19 mouse cellular contexts compared by ENCODE assay signal in genomic region chr8:123866971-123867370, GRCm38 (mm10). TPM values are rescaled to one million over a fixed set of nuclear protein-coding genes. Genes with fewer than 3 reads are reported as not detected.
DNase-seq lines count a peak whose midpoint lies in the region; ATAC-seq and TF ChIP-seq lines count a peak whose summit lies in the region.
"Had no signal": no experiment of that assay in that cellular context is flagged by ENCODE, and none has a peak within 500 bp of the region (broad histone marks: within the 10 kb centered on the region; RNA-seq: fewer than 3 reads in every experiment).

No protein-coding gene starts in this region.

- H3K9ac ChIP-seq in forebrain, postnatal 0 days: no peak overlapping the region
- H3K9ac ChIP-seq in midbrain, embryonic 16.5 days (ENCODE audit: low read depth, low read length): no peak overlapping the region
- H3K9ac ChIP-seq in midbrain, embryonic 11.5 days (ENCODE audit: low read length): no peak overlapping the region
- H3K9ac ChIP-seq: hindbrain, embryonic 15.5 days; liver, embryonic 12.5 days had no signal

- no peak overlapping the region for H3K4me3 ChIP-seq in forebrain, postnatal 0 days (ENCODE audit: low read depth, low read length)
- H3K4me3 ChIP-seq in forebrain, embryonic 10.5 days: no peak overlapping the region
- H3K4me3 ChIP-seq in midbrain, embryonic 16.5 days (ENCODE audit: low read depth, low read length): no peak overlapping the region
- no peak overlapping the region for H3K4me3 ChIP-seq in midbrain, embryonic 11.5 days (ENCODE audit: low read depth, low read length)
- H3K4me3 ChIP-seq: hindbrain, embryonic 15.5 days; liver, embryonic 12.5 days had no signal

- ATAC-seq in forebrain, postnatal 0 days: peak; percentile 66
- ATAC-seq in midbrain, embryonic 16.5 days: 0 out of 2 replicates have a peak, but pooled peaks have one; percentile 25
- no peak for ATAC-seq in midbrain, embryonic 11.5 days (ENCODE audit: low FRiP score)
- ATAC-seq: activated CD4-positive, CD25-positive, alpha-beta regulatory T cell, adult 4 months; liver, embryonic 12.5 days had no signal

- TF ChIP-seq CTCF in forebrain, postnatal 0 days (IDR thresholded peaks at IDR 0.05; ENCODE audit: low read depth): no peak

- no peak overlapping the region for H3K4me2 ChIP-seq in forebrain, postnatal 0 days (ENCODE audit: low read depth)
- no peak overlapping the region for H3K4me2 ChIP-seq in midbrain, embryonic 16.5 days (ENCODE audit: low read length)
- H3K4me2 ChIP-seq in midbrain, embryonic 11.5 days: no peak overlapping the region
- H3K4me2 ChIP-seq: hindbrain, embryonic 15.5 days; liver, embryonic 12.5 days had no signal

- no peaks in the 10 kb centered on the region for H3K36me3 ChIP-seq in forebrain, postnatal 0 days (ENCODE audit: insufficient read depth)
- H3K36me3 ChIP-seq in forebrain, embryonic 10.5 days (replicated peaks): no peaks in the 10 kb centered on the region
- H3K36me3 ChIP-seq in midbrain, embryonic 16.5 days (ENCODE audit: control insufficient read depth, insufficient read depth, low read length): no peaks in the 10 kb centered on the region
- H3K36me3 ChIP-seq in midbrain, embryonic 11.5 days (ENCODE audit: control insufficient read depth, insufficient read depth, low read length): no peaks in the 10 kb centered on the region
- H3K36me3 ChIP-seq: G1E; hindbrain, embryonic 15.5 days; liver, embryonic 12.5 days had no signal

- H3K27ac ChIP-seq in forebrain, postnatal 0 days (ENCODE audit: low read depth, low read length): no peak overlapping the region
- no peak overlapping the region for H3K27ac ChIP-seq in forebrain, embryonic 10.5 days
- no peak overlapping the region for H3K27ac ChIP-seq in midbrain, embryonic 16.5 days (ENCODE audit: low read length)
- no peak overlapping the region for H3K27ac ChIP-seq in midbrain, embryonic 11.5 days (ENCODE audit: low read depth, low read length)
- H3K27ac ChIP-seq: hindbrain, embryonic 15.5 days; liver, embryonic 12.5 days had no signal

- no peaks in the 10 kb centered on the region for H3K27me3 ChIP-seq in forebrain, postnatal 0 days (ENCODE audit: insufficient read depth, low read length)
- peaks cover 23% of the 10 kb centered on the region for H3K27me3 ChIP-seq in forebrain, embryonic 10.5 days (ENCODE audit: poor library complexity, severe bottlenecking)
- no peaks in the 10 kb centered on the region for H3K27me3 ChIP-seq in midbrain, embryonic 16.5 days (ENCODE audit: control insufficient read depth, insufficient read depth, low read depth, low read length)
- H3K27me3 ChIP-seq in midbrain, embryonic 11.5 days (ENCODE audit: control insufficient read depth, insufficient read depth, low read length): no peaks in the 10 kb centered on the region

- no peak for DNase-seq in forebrain, postnatal 0 days
- DNase-seq in forebrain, embryonic 10.5 days (ENCODE audit: extremely low spot score, low spot score): no peak
- no peak for DNase-seq in midbrain, embryonic 11.5 days (ENCODE audit: low spot score, missing footprints)
- DNase-seq in adipocyte (ENCODE audit: low spot score) (peak; percentile 29), liver (no peak)
- DNase-seq in cerebellum, postnatal 25 days: no peak
- DNase-seq: cerebellum, adult 2 months; kidney, adult 2 months; kidney, postnatal 4 days; layer of hippocampus, postnatal 36 days; left cerebral cortex, postnatal 4 days; thymus, postnatal 36 days had no signal

- WGBS in forebrain, postnatal 0 days: 19% methylated on average over 5 of the region's 5 CpGs
- WGBS in forebrain, embryonic 10.5 days: 25% methylated on average over 5 of the region's 5 CpGs
- 13% methylated on average over 5 of the region's 5 CpGs for WGBS in midbrain, embryonic 16.5 days
- 27% methylated on average over 5 of the region's 5 CpGs for WGBS in midbrain, embryonic 11.5 days

- no peaks in the 10 kb centered on the region; the same call in 1 of the 2 replicates for H3K4me1 ChIP-seq in forebrain, postnatal 0 days (ENCODE audit: insufficient read depth)
- peaks cover 17% of the 10 kb centered on the region; the same call in 1 of the 2 replicates for H3K4me1 ChIP-seq in forebrain, embryonic 10.5 days
- H3K4me1 ChIP-seq in midbrain, embryonic 16.5 days (ENCODE audit: control insufficient read depth, insufficient read depth, low read length): peaks cover 6% of the 10 kb centered on the region
- H3K4me1 ChIP-seq in midbrain, embryonic 11.5 days (ENCODE audit: control insufficient read depth, insufficient read depth, low read length): no peaks in the 10 kb centered on the region

- no peaks in the 10 kb centered on the region for H3K9me3 ChIP-seq in forebrain, postnatal 0 days (ENCODE audit: low read length)
- H3K9me3 ChIP-seq in forebrain, embryonic 10.5 days: no peaks in the 10 kb centered on the region
- no peaks in the 10 kb centered on the region for H3K9me3 ChIP-seq in midbrain, embryonic 16.5 days (replicated peaks; ENCODE audit: control insufficient read depth, low read length, poor library complexity, severe bottlenecking)
- H3K9me3 ChIP-seq in midbrain, embryonic 11.5 days (ENCODE audit: control insufficient read depth, low read length): no peaks in the 10 kb centered on the region
- H3K9me3 ChIP-seq: G1E; hindbrain, embryonic 15.5 days; liver, embryonic 12.5 days had no signal

RNA-seq across cellular contexts. Expression of gene Ccsap, which starts 7.0 kb away (rescaled TPM):
- 19.5 and 21.8 TPM in 2 replicates for total RNA-seq in forebrain, postnatal 0 days (2014; rRNA removed)
- polyA plus RNA-seq in forebrain, postnatal 0 days (2015; fragmentation: Nextera tagmentation; extraction: Ambion mirVana): 10.0 and 10.6 TPM in 2 replicates
- polyA plus RNA-seq in forebrain, embryonic 10.5 days (2016; fragmentation: Nextera tagmentation; extraction: Ambion mirVana): 7.3 and 8.2 TPM in 2 replicates
- 3.8 and 4.1 TPM in 2 replicates for polyA plus RNA-seq in midbrain, embryonic 16.5 days (2015; fragmentation: Nextera tagmentation; extraction: Ambion mirVana)
- polyA plus RNA-seq in midbrain, embryonic 11.5 days (2014; fragmentation: Nextera tagmentation; extraction: Ambion mirVana): 7.5 and 7.9 TPM in 2 replicates

RNA-seq across cellular contexts. Expression of gene Acta1, which starts 27.6 kb away (rescaled TPM):
- 10.5 and 20.1 TPM in 2 replicates for total RNA-seq in forebrain, postnatal 0 days (2014; rRNA removed)
- 17.1 and 20.4 TPM in 2 replicates for polyA plus RNA-seq in forebrain, postnatal 0 days (2015; fragmentation: Nextera tagmentation; extraction: Ambion mirVana)
- polyA plus RNA-seq in forebrain, embryonic 10.5 days (2016; fragmentation: Nextera tagmentation; extraction: Ambion mirVana): 0.14 and 0.22 TPM in 2 replicates
- polyA plus RNA-seq in midbrain, embryonic 16.5 days (2015; fragmentation: Nextera tagmentation; extraction: Ambion mirVana): 8.9 and 10.4 TPM in 2 replicates
- polyA plus RNA-seq in midbrain, embryonic 11.5 days (2014; fragmentation: Nextera tagmentation; extraction: Ambion mirVana): 0.17 TPM in 1 of 2 replicates, not detected in the other
- total RNA-seq: G1E; megakaryocyte, adult 5-6 weeks; neutrophil, adult 5-6 weeks had no signal
